Mouse (Mus musculus) stomach, postnatal 0 days (tissue): Measurements from ENCODE around the gene Gng8. TPM values are rescaled to one million over a fixed set of nuclear protein-coding genes. Genes with fewer than 3 reads are reported as not detected.

Experiments
- ATAC-seq: fragments of 200-750 bp; cut with Nextera tagmentation; 2 replicates; pipeline ENCODE4 v1.8.0; 2017; ENCODE audit not compliant: low FRiP score, low TSS enrichment
- DNase-seq: peaks from one replicate; pipeline ENCODE4 v3.0.0-alpha.2; 2016; ENCODE audit warnings: low spot score
- H3K27ac ChIP-seq: fragments of 300-500 bp; sonication (generic); replicated peaks from 2 replicates; pipeline ENCODE4 v1.5.1; 2014; ENCODE audit warnings: mild to moderate bottlenecking, control low read depth
- H3K27me3 ChIP-seq: fragments of 300-500 bp; sonication (generic); 2 replicates; pipeline ENCODE4 v1.6.1; 2014; ENCODE audit warnings: low read length; ENCODE audit not compliant: control insufficient read depth, insufficient read depth
- H3K36me3 ChIP-seq: fragments of 300-500 bp; sonication (generic); 2 replicates; pipeline ENCODE4 v1.6.1; 2014; ENCODE audit warnings: low read length, mixed read lengths; ENCODE audit not compliant: control insufficient read depth, insufficient read depth
- H3K4me1 ChIP-seq: fragments of 300-500 bp; sonication (generic); replicated peaks from 2 replicates; pipeline ENCODE4 v1.6.1; 2014; ENCODE audit warnings: antibody characterized with exemption; ENCODE audit not compliant: control insufficient read depth, insufficient read depth
- H3K4me2 ChIP-seq: fragments of 300-500 bp; sonication (generic); replicated peaks from 2 replicates; pipeline ENCODE4 v1.6.1; 2014; ENCODE audit warnings: low read depth, mild to moderate bottlenecking, control low read depth, moderate library complexity
- H3K4me3 ChIP-seq: fragments of 300-500 bp; sonication (generic); 2 replicates; pipeline ENCODE4 v1.5.1; 2014; ENCODE audit warnings: low read depth, low read length, control low read depth
- H3K9ac ChIP-seq: fragments of 300-500 bp; sonication (generic); 2 replicates; pipeline ENCODE4 v1.6.1; 2014; ENCODE audit warnings: mild to moderate bottlenecking, low read length, control low read depth, mixed read lengths
- H3K9me3 ChIP-seq: fragments of 300-500 bp; sonication (generic); 2 replicates; pipeline ENCODE4 v1.6.1; 2016; ENCODE audit warnings: low read length; ENCODE audit not compliant: control insufficient read depth
- CTCF ChIP-seq: IDR thresholded peaks from 2 replicates; pipeline ENCODE4 v1.5.1; 2016; ENCODE audit warnings: antibody characterized with exemption, low read depth, mild to moderate bottlenecking, moderate library complexity
- EP300 ChIP-seq: optimal IDR thresholded peaks from 2 replicates; pipeline ENCODE3; 2016; ENCODE audit warnings: antibody characterized with exemption
- WGBS: fragments of 180-500 bp; shearing (Covaris S2); extraction: QIAGEN DNeasy Blood & Tissue Kit; methylation state at CpG from one replicate; pipeline ENCODE4 v1.1.7; 2014; 5-methylcytosine and 5-hydroxymethylcytosine counted together
- polyA plus RNA-seq: library from polyadenylated mRNA; unstranded; fragments of >200 nt; fragmentation: Nextera tagmentation; extraction: Ambion mirVana; gene quantifications from 2 replicates; pipeline ENCODE4 v1.2.1, GENCODE M21; 2015

Gene Gng8
- polyA plus RNA-seq, 1 experiment from 2014 or later, result 7.3 TPM

- H3K4me2 ChIP-seq, result no peak overlapping the region
- no peak for DNase-seq
- WGBS, result 51% methylated on average over 9 of the region's 9 CpGs
- TF ChIP-seq CTCF (no peak), EP300 (no peak)
- 0 out of 2 replicates have a peak, but pooled peaks cover 4% of the 10 kb centered on the region for H3K4me1 ChIP-seq
- no peaks in the 10 kb centered on the region for H3K27me3 ChIP-seq
- H3K9ac ChIP-seq, result no peak overlapping the region
- H3K27ac ChIP-seq, result peak overlapping the region; percentile 41
- H3K9me3 ChIP-seq, result no peaks in the 10 kb centered on the region
- no peak overlapping the region for H3K4me3 ChIP-seq
- no peaks in the 10 kb centered on the region for H3K36me3 ChIP-seq
- peak; percentile 31; the same call in 1 of the 2 replicates for ATAC-seq
Measured at GRCm38 (mm10) chr7:16905491-16906021, 14.0 kb downstream of the Gng8 start.

DNA sequence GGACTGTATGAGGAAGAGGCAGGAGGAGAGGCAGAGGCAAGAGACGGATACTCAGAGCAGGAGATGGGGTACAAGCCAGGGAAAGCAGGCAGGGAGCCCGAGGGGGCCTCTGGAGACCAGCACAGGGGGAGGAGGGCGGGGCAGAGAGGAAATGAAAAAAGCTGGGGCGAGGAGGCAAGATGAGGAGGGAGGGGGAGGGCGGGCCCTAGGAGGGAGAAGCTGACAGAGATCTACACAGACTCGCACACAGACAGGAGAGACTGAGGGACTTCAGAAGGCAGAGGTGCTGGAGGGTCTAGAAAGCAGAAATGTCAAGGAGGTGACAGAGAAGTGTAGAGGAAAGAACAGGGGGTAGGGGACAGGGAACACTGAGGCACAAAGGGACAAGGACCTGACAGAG is 14.7 kb downstream of the Gng8 start, which contains the start of gene Ptgir:
TSS of gene Ptgir (plus strand) at position 210 of the 400 bp plus-strand sequence.
- peak within 1 kb of the TSS; percentile 18; the same call in 1 of the 2 replicates for H3K9ac ChIP-seq

GRCm38 (mm10) chr7:16906889-16907559 is 15.4 kb downstream of the Gng8 start:
- Histone ChIP-seq H3K4me1 (0 out of 2 replicates have a peak, but pooled peaks cover 4% of the 10 kb centered on the region), H3K9me3 (no peaks in the 10 kb centered on the region), H3K4me3 (no peak overlapping the region), H3K9ac (0 out of 2 replicates have a peak overlapping the region, but pooled peaks have one; percentile 18), H3K27ac (no peak overlapping the region), H3K36me3 (no peaks in the 10 kb centered on the region), H3K4me2 (no peak overlapping the region; the same call in 1 of the 2 replicates), H3K27me3 (no peaks in the 10 kb centered on the region)
- 93% methylated on average over 41 of the region's 41 CpGs for WGBS
- no peak for ATAC-seq
- DNase-seq, result no peak
- TF ChIP-seq EP300 (no peak), CTCF (no peak)

More for the DNA sequence above, 14.7 kb downstream of the Gng8 start, which contains the start of gene Ptgir:
- Histone ChIP-seq H3K9me3 (no peaks in the 10 kb centered on the region), H3K4me2 (no peak within 1 kb of the TSS), H3K27ac (peak within 1 kb of the TSS; percentile 41), H3K36me3 (no peaks in the 10 kb centered on the region), H3K27me3 (no peaks in the 10 kb centered on the region), H3K4me3 (no peak within 1 kb of the TSS), H3K4me1 (0 out of 2 replicates have a peak, but pooled peaks cover 4% of the 10 kb centered on the region)
- no peak; the same call in 1 of the 2 replicates for ATAC-seq
- TF ChIP-seq CTCF (no peak), EP300 (no peak)
- DNase-seq, result no peak
- WGBS, result 24% methylated on average over 4 of the region's 6 CpGs

GRCm38 (mm10) chr7:16907842-16908241 is 16.3 kb downstream of the Gng8 start:
- 63% methylated on average over 7 of the region's 7 CpGs for WGBS
- Histone ChIP-seq H3K9ac (0 out of 2 replicates have a peak overlapping the region, but pooled peaks have one; percentile 28), H3K27ac (no peak overlapping the region), H3K9me3 (no peaks in the 10 kb centered on the region), H3K4me1 (0 out of 2 replicates have a peak, but pooled peaks cover 4% of the 10 kb centered on the region), H3K36me3 (no peaks in the 10 kb centered on the region), H3K27me3 (no peaks in the 10 kb centered on the region), H3K4me2 (peak overlapping the region; percentile 17; the same call in 1 of the 2 replicates), H3K4me3 (no peak overlapping the region)
- TF ChIP-seq EP300 (no peak), CTCF (no peak)
- no peak for DNase-seq
- no peak for ATAC-seq

GRCm38 (mm10) chr7:16908367-16908766 is 16.8 kb downstream of the Gng8 start:
- Histone ChIP-seq H3K27ac (no peak overlapping the region), H3K9me3 (no peaks in the 10 kb centered on the region), H3K4me3 (no peak overlapping the region), H3K4me1 (0 out of 2 replicates have a peak, but pooled peaks cover 4% of the 10 kb centered on the region), H3K36me3 (no peaks in the 10 kb centered on the region), H3K9ac (no peak overlapping the region), H3K27me3 (no peaks in the 10 kb centered on the region), H3K4me2 (peak overlapping the region; percentile 17; the same call in 1 of the 2 replicates)
- DNase-seq (no peak), ATAC-seq (no peak)
- TF ChIP-seq CTCF (no peak), EP300 (no peak)
- WGBS, result 28% methylated on average over 11 of the region's 11 CpGs

- Histone ChIP-seq H3K4me3 (no peak overlapping the region), H3K27ac (no peak overlapping the region; the same call in 1 of the 2 replicates), H3K9ac (no peak overlapping the region), H3K9me3 (no peaks in the 10 kb centered on the region), H3K4me2 (no peak overlapping the region), H3K36me3 (no peaks in the 10 kb centered on the region), H3K27me3 (no peaks in the 10 kb centered on the region), H3K4me1 (0 out of 2 replicates have a peak, but pooled peaks cover 4% of the 10 kb centered on the region)
- WGBS, result 47% methylated on average over 11 of the region's 11 CpGs
- no peak for DNase-seq
- TF ChIP-seq CTCF (no peak), EP300 (no peak)
- no peak for ATAC-seq
Measured at GRCm38 (mm10) chr7:16908859-16909258, 17.3 kb downstream of the Gng8 start.
